11 mouse cellular contexts compared by ENCODE assay signal in genomic region chr2:132613581-132614188, GRCm38 (mm10). TPM values are rescaled to one million over a fixed set of nuclear protein-coding genes. Genes with fewer than 3 reads are reported as not detected.
DNase-seq lines count a peak whose midpoint lies in the region; ATAC-seq lines count a peak whose summit lies in the region.
"Had no signal": no experiment of that assay in that cellular context is flagged by ENCODE, and none has a peak within 500 bp of the region (broad histone marks: within the 10 kb centered on the region; RNA-seq: fewer than 3 reads in every experiment).

No protein-coding gene starts in this region.

- peak; percentile 98 for ATAC-seq in intestine, embryonic 16.5 days
- no peak for ATAC-seq in hindbrain, embryonic 11.5 days (ENCODE audit: low FRiP score)

- WGBS in intestine, embryonic 16.5 days, result 29% methylated on average over 5 of the region's 5 CpGs
- WGBS in hindbrain, embryonic 11.5 days, result 86% methylated on average over 5 of the region's 5 CpGs

- no peaks in the 10 kb centered on the region for H3K27me3 ChIP-seq in intestine, embryonic 16.5 days (replicated peaks; ENCODE audit: control insufficient read depth, insufficient read depth, low read length)
- H3K27me3 ChIP-seq in hindbrain, embryonic 11.5 days (ENCODE audit: control insufficient read depth, insufficient read depth, low read length), result no peaks in the 10 kb centered on the region
- H3K27me3 ChIP-seq: embryonic facial prominence, embryonic 12.5 days; lung, embryonic 15.5 days had no signal

- H3K4me3 ChIP-seq in intestine, embryonic 16.5 days (ENCODE audit: low read length), result no peak overlapping the region
- no peak overlapping the region for H3K4me3 ChIP-seq in hindbrain, embryonic 11.5 days (ENCODE audit: low read depth, low read length)
- H3K4me3 ChIP-seq: embryonic facial prominence, embryonic 12.5 days; lung, embryonic 15.5 days had no signal

- peak; percentile 49 to 73 for DNase-seq in adrenal gland, adult (ENCODE audit: inconsistent age in 2 of 2, low spot score in 1 of 2)
- DNase-seq in adrenal gland, postnatal 25 days, result no peak
- DNase-seq in right cerebral cortex, adult 18-20 months, result peak; percentile 36
- DNase-seq in right cerebral cortex, postnatal 10 days (ENCODE audit: low spot score in 2 of 2), result no peak
- peak; percentile 58 for DNase-seq in telencephalon, adult 2 months (ENCODE audit: low read depth, low spot score)
- no peak for DNase-seq in hindbrain, embryonic 11.5 days (ENCODE audit: low spot score)
- DNase-seq in kidney, postnatal 25 days, result no peak
- DNase-seq: kidney, postnatal 14 days had no signal

- no peaks in the 10 kb centered on the region for H3K36me3 ChIP-seq in intestine, embryonic 16.5 days (ENCODE audit: control insufficient read depth, insufficient read depth, low read length)
- H3K36me3 ChIP-seq in hindbrain, embryonic 11.5 days (ENCODE audit: control insufficient read depth, insufficient read depth, low read length), result no peaks in the 10 kb centered on the region
- H3K36me3 ChIP-seq: embryonic facial prominence, embryonic 12.5 days; lung, embryonic 15.5 days had no signal

- H3K4me1 ChIP-seq in intestine, embryonic 16.5 days (ENCODE audit: control insufficient read depth, insufficient read depth, low read length), result no peaks in the 10 kb centered on the region
- no peaks in the 10 kb centered on the region for H3K4me1 ChIP-seq in hindbrain, embryonic 11.5 days (replicated peaks; ENCODE audit: control insufficient read depth, insufficient read depth, low read length)
- H3K4me1 ChIP-seq: embryonic facial prominence, embryonic 12.5 days; lung, embryonic 15.5 days had no signal

- H3K9me3 ChIP-seq in intestine, embryonic 16.5 days (ENCODE audit: control insufficient read depth, low read length), result no peaks in the 10 kb centered on the region
- 0 out of 2 replicates have a peak, but pooled peaks cover 3% of the 10 kb centered on the region for H3K9me3 ChIP-seq in hindbrain, embryonic 11.5 days (ENCODE audit: control insufficient read depth, low read length)
- H3K9me3 ChIP-seq: embryonic facial prominence, embryonic 12.5 days; lung, embryonic 15.5 days had no signal

- no peak overlapping the region for H3K9ac ChIP-seq in intestine, embryonic 16.5 days (ENCODE audit: low read depth, low read length)
- no peak overlapping the region for H3K9ac ChIP-seq in hindbrain, embryonic 11.5 days (ENCODE audit: low read depth, low read length)
- H3K9ac ChIP-seq: embryonic facial prominence, embryonic 12.5 days; lung, embryonic 15.5 days had no signal

- H3K4me2 ChIP-seq in intestine, embryonic 16.5 days (ENCODE audit: low read depth, low read length), result no peak overlapping the region
- H3K4me2 ChIP-seq in hindbrain, embryonic 11.5 days (replicated peaks; ENCODE audit: low read depth, low read length), result no peak overlapping the region
- H3K4me2 ChIP-seq: embryonic facial prominence, embryonic 12.5 days; lung, embryonic 15.5 days had no signal

- H3K27ac ChIP-seq in intestine, embryonic 16.5 days (ENCODE audit: low read length), result no peak overlapping the region
- no peak overlapping the region for H3K27ac ChIP-seq in hindbrain, embryonic 11.5 days (ENCODE audit: low read depth, low read length)
- H3K27ac ChIP-seq: embryonic facial prominence, embryonic 12.5 days; lung, embryonic 15.5 days had no signal

RNA-seq across cellular contexts. Expression of gene Gpcpd1, which starts 26.2 kb away (rescaled TPM):
- 40.1 and 57.3 TPM in 2 replicates for total RNA-seq in adrenal gland, postnatal 25 days (2021)
- 17.4 and 20.0 TPM in 2 replicates for polyA plus RNA-seq in intestine, embryonic 16.5 days (2015; fragmentation: Nextera tagmentation; extraction: Ambion mirVana)
- polyA plus RNA-seq in hindbrain, embryonic 11.5 days (2014; fragmentation: Nextera tagmentation; extraction: Ambion mirVana), result 48.5 and 52.1 TPM in 2 replicates

Comparison
In these comparisons a context has a peak if more than half of its experiments do, and no peak if none do; other contexts are left out.
1. DNase-seq: peak in adrenal gland, adult (2 of 2), right cerebral cortex, adult 18-20 months (single experiment) and telencephalon, adult 2 months (single experiment); none in adrenal gland, postnatal 25 days (single experiment), right cerebral cortex, postnatal 10 days (0 of 2), hindbrain, embryonic 11.5 days (single experiment) and kidney, postnatal 25 days (0 of 2).